Mouse (Mus musculus) kidney, adult 9 months (tissue): Measurements from ENCODE around the gene Ttll5.
A peak's percentile ranks its signal among the peaks of the same experiment; 100 is the strongest.

Experiments
- DNase-seq: peaks from one replicate; pipeline ENCODE4 v3.0.0; 2022

Ttll5 gene

GRCm38 (mm10) chr12:86017360-86017759 is 192.9 kb downstream of the Ttll5 start:
- DNase-seq: no peak

- DNase-seq: no peak
Measured at GRCm38 (mm10) chr12:86021583-86021982, 197.1 kb downstream of the Ttll5 start.

GRCm38 (mm10) chr12:86022282-86022984 is 198.0 kb downstream of the Ttll5 start:
- no peak for DNase-seq

- DNase-seq: no peak
Measured at GRCm38 (mm10) chr12:86023081-86023871, 198.8 kb downstream of the Ttll5 start.

- peak; percentile 33 for DNase-seq
Measured at GRCm38 (mm10) chr12:86024426-86024825, 200.0 kb downstream of the Ttll5 start.

- no peak for DNase-seq
Measured at GRCm38 (mm10) chr12:86025480-86025879, 201.0 kb downstream of the Ttll5 start.

- DNase-seq: no peak
Measured at GRCm38 (mm10) chr12:86027000-86027399, 202.5 kb downstream of the Ttll5 start.

- DNase-seq: no peak
Measured at GRCm38 (mm10) chr12:86027747-86028146, 203.3 kb downstream of the Ttll5 start.

- no peak for DNase-seq
Measured at GRCm38 (mm10) chr12:86030932-86031331, 206.5 kb downstream of the Ttll5 start.

- DNase-seq: no peak
Measured at GRCm38 (mm10) chr12:86035586-86035985, 211.1 kb downstream of the Ttll5 start.

GRCm38 (mm10) chr12:86036368-86037166 is 212.1 kb downstream of the Ttll5 start:
- no peak for DNase-seq

- DNase-seq: no peak
Measured at GRCm38 (mm10) chr12:86037235-86037921, 212.9 kb downstream of the Ttll5 start.

- DNase-seq: no peak
Measured at GRCm38 (mm10) chr12:86039078-86039477, 214.6 kb downstream of the Ttll5 start.

GRCm38 (mm10) chr12:86039751-86040150 is 215.3 kb downstream of the Ttll5 start:
- DNase-seq: no peak

GRCm38 (mm10) chr12:86046141-86046540 is 221.7 kb downstream of the Ttll5 start:
- DNase-seq: no peak

GRCm38 (mm10) chr12:86046776-86047175 is 222.3 kb downstream of the Ttll5 start:
- DNase-seq: no peak

GRCm38 (mm10) chr12:86047376-86047775 is 222.9 kb downstream of the Ttll5 start:
- no peak for DNase-seq

- DNase-seq: no peak
Measured at GRCm38 (mm10) chr12:86049813-86050212, 225.4 kb downstream of the Ttll5 start.

GRCm38 (mm10) chr12:86051477-86051876 is 227.0 kb downstream of the Ttll5 start:
- DNase-seq: no peak

- DNase-seq: no peak
Measured at GRCm38 (mm10) chr12:86055306-86055705, 230.8 kb downstream of the Ttll5 start.

- no peak for DNase-seq
Measured at GRCm38 (mm10) chr12:86056976-86057375, 232.5 kb downstream of the Ttll5 start.

GRCm38 (mm10) chr12:86057516-86057915 is 233.1 kb downstream of the Ttll5 start:
- no peak for DNase-seq

- DNase-seq: no peak
Measured at GRCm38 (mm10) chr12:86059341-86059740, 234.9 kb downstream of the Ttll5 start.
